Mouse (Mus musculus): ENCODE measurements around the gene Kiss1r. TPM values are rescaled to one million over a fixed set of nuclear protein-coding genes. Genes with fewer than 3 reads are reported as not detected.
"Not testable (repeated sequence)": the region's sequence is repeated elsewhere in the genome, so short reads cannot be mapped to it uniquely, and the experiment has no call there.

The Kiss1r gene
- under 1 TPM; 0.41 to 0.56 TPM for total RNA-seq (2021)
- long read RNA-seq, experiment 1: 0 reads
- long read RNA-seq, experiment 2: 0 reads

DNA sequence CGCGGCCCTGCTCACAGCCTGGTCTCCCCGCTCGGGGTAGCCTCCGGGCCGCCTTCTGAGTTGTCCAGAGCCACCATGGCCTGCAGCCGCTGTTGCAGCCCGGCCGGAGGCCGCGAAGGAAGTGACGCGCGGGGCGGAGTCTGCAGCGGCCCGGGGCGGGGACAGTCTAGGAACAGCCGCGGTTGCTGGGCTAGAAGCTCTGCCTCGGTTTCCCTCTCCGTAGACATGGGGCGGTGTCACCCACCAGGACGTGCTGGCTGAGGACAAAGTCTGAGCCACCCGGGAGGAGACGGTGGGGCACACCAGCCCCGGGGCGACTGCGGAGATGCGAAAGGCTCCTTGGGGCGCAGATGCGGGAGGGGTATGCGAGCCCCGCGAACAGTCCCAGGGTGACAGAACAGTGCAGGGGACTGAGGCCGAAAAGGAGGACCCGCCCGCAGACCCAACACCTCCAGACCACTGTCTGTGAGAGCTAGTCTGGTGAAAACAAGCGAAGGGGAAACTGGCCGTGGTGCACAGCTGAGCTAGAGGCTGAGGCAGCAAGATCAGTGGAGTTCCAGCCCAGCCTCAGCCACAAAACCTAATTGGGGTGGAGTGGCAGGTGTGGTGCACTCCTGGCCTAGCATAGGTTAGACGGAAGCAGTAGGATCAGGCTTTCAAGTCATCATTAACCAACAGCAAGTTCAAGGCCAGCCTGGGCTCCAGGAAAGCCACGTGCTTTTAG lies at the start of gene Kiss1r:
Gene Kiss1r, plus strand, starts transcription at position 164 of the 724 bp plus-strand sequence.
- peak; percentile 83 to 89 for DNase-seq (ENCODE audit: low spot score in 2 of 2)

DNA sequence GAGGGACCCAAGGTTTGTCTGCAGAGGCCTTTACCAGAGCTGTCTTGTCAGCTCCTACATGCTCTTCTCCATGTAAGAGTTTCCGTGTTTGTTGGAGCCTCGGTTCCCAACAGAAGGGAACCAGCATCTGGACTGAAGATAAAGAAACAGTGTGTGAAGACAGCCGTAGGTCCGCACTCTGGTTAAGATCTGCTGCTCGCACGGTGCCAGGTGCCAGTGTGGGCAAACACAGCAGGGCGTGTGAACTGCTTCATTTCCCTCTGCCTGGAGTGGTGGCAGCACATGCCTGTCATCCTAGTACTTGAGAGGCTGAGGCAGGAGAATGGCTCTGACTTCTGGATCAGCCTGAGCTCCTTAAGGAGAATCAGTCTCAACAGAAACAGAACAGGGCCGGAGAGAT lies 44.9 kb upstream of the Kiss1r start:
- no peak for DNase-seq (ENCODE audit: low spot score in 2 of 2)

DNA sequence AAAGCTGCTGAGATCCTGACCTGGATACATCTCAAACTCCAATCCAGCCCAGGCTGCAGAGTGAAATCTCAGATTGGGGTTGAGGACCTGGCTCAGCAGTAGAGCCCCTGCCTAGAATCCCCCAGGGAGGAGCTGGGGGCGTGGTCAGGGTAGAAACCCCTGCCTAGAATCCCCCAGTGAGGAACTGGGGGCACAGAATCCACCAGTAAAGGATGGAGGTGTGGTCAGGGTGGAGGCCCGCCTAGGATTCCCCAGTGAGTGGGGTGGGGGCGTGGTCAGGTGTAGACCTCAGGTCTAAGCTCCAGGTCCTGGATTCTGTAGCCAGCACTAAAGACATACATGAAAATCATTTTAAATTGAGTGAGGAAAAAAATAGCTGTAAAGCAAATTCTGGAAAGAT lies 43.9 kb upstream of the Kiss1r start:
- no peak for DNase-seq (ENCODE audit: low spot score in 2 of 2)

DNA sequence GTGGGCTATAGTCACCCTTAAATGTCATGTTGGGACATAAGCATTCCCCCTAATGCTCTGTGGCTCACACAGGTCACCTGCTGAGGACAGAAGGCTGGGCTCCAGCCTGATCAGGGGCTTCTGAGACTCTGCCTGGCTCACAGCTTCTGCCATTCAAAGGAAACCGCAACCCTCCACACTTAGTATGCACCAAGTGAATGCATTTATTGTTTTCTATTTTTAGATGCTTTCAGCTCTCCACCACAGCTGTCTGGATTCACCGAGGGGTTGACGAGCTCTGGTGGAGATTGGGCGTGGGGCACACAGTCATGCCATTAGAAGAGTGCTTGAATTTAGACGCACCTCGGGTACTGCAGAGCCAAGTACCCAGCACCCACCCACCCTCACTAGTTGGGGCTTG lies 43.5 kb upstream of the Kiss1r start:
- DNase-seq (ENCODE audit: low spot score in 2 of 2): no peak

DNA sequence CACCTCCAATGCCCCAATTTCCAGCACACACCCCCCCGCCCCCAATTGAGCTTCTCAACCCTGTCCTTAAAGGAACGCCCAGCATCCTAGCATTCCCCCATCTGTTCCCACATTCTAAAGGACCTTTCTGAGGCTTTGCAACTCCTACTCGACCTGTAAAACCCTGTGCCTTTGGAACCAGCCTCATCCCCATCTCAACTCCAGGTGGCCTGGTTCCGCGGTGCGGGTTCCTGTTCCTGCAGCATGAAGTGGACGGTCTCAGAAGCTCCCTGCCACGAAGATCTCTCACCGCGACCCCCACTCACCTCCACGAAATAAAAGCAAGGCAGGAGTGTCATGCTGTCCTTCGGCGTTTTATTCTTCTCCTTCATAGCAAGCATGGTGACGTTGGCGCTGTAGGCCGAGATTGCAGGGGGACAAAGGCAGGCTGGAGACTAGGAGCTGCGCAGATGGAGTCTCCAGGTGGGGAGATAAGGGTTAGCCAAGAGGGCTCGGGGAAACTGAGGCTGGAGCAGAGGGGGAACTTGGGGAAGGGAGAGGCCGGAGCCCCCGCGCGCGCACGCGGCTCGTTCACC lies 43.0 kb upstream of the Kiss1r start:
- DNase-seq (ENCODE audit: low spot score in 2 of 2): no peak

DNA sequence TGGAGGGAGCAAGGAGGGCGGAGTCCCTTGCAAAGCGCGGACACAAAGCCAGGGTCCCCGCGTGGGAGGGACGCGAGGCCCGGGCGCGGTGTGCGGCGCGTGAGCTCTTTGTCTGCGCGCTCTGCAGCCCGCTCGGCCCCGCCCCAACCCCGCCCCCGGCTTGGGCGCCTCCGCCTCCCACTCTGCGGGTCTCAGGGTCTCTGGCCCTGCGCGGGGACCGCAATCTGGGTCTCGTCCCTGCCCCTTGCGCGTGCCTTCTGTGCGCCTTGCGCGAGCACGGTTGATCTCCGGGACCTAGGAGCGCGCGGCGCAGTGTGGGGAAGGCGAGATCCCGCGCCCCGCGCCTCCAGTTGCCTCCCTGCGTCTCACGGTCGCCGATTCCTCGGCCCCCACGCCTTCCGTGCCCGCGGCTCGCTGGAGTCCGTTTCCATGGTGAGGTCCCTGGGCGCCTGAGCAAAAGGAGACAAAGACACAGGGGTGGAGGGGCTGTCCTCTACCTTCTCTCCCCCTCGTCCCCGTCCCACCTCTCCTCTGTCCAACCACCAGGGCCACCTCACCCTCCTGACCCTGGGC lies 42.4 kb upstream of the Kiss1r start, which contains the start of the genes Prtn3 and Plppr3:
Gene Prtn3, plus strand, starts transcription at position 187 of the 573 bp plus-strand sequence.
Gene Plppr3, minus strand, starts transcription at position 345 of the 573 bp plus-strand sequence.
- no peak for DNase-seq (ENCODE audit: low spot score in 2 of 2)

DNA sequence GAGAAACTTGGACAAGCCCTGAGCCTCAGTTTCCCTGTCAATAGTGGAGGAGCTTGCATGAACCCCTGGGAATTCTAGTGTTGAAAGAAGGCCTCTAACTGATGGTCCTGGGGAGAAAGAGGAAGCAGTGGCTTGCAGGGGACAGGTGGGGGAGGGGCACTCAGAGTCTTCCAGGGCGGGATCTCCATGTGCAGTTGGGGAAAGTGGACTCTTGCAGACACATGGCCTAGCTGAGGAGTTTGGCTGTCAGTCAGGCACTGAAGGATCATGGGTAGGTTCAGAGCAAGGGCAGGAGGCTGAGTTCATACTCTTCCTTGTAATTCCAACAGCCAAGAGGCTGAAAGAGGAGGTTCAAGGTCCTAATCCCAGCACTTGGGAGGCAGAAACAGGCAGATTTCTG lies 39.6 kb upstream of the Kiss1r start:
- DNase-seq (ENCODE audit: low spot score in 2 of 2): no peak

DNA sequence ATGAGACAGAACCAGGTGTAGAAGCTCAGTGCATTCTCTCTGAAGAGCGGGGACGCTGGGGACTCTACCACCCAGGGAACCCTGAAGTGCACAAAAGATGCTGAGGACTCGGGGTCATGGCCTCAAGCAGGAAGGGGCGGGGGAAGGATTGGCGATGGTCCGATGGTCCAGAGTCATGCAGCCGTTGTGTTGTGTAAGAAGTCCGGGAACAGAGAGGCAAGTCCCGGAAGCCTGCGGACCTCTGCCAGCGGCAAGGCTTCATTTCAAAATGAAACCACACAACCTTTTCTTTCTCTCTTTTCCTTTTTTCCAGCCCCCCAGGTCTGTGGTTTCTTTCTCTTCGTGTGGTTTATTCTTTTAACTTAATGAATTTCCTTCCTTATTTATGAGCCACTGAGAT lies 39.0 kb upstream of the Kiss1r start:
- no peak for DNase-seq (ENCODE audit: low spot score in 2 of 2)

DNA sequence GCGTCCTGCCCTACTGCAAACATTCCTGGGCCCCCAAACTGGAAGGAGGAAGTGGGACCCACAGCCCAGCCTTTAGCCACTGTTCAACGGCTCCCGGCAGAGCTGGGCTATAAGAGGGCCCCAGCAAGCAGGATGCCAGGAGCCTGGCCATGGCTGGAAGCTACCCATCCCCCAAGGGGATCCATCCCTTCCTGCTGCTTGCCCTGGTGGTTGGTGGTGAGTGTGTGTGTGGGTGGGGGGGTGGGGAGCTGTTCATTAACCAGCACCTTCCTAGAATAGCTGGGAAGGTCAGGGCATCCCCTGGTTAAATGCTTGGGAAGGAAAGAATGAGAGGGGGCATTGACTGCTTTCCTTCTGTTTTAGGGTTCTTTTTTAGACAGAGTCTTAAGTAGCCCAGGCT lies 37.2 kb upstream of the Kiss1r start:
- no peak for DNase-seq (ENCODE audit: low spot score in 2 of 2)

DNA sequence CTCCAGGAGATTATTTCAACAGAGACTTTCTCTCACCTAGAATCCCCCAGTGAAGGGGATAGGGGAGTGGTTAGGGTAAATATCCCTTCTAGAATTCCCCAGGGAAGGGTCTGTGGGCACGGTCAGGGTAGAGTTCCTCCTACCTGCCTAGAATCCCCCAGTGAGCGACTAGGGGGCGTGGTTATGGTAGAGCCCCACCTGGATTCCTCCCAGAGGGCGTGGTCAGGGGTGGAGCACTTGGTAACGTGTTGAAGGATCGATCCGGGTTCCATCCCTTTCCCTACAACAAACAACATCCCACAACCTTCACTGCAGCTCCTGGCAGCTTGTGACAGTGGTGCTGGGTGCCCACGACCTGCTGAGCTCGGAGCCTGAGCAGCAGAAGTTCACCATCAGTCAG lies 36.0 kb upstream of the Kiss1r start:
- DNase-seq (ENCODE audit: low spot score in 2 of 2): no peak

DNA sequence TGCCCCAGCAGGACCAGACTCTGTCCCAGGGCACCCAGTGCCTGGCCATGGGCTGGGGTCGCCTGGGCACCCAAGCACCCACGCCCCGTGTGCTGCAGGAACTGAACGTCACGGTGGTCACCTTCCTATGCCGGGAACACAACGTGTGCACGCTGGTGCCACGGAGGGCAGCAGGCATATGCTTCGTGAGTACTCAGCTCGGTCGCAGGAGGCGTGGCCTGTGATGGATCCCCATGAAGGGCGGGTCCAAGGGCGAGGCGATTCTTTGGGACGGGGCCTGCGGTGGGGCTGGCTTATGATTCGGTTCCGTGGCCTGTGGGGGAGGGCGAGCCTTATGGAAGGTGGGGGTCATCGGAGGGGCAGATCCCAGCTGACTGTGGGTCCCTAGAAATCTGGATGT lies 34.8 kb upstream of the Kiss1r start:
- no peak for DNase-seq (ENCODE audit: low spot score in 2 of 2)

DNA sequence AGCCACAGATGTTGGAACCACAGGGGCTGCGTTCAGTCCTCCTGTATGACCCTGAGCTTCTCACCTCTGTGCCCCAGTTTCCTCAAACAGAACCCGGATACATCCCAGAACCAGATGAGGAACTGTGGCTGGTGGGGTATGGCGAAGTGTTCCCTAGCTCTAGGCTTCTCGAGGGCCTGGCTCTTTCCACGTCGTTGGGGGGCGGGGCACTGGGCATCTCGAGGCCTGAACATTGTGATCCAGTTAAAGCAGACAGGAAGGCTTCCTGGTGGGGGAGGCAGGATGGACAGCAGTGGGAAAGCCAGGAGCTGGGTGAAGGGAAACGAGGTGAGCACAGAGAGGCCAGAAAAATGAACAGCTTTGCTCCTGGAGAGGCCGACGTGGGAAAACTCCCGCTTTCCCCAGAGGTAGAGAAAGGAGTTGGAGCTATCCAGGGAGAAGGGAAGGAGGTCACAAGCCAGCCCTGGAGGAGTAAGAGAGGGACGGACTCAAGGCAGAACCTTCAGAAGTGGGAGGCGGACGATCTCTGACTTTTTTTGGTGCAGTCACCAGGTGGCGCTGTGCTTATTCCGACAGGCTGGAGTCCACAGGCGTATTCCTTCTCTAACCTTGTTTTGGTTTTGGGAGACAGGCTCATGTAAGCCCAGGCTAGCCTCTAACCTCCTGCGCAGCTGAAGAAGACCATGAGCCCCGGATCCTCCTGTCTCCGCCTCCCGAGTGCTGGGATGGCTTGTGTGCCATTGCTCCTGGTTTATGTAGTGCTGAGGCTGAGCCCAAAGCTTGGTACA lies 33.3 kb upstream of the Kiss1r start:
- peak in 1 of 2 experiments; percentile 77 for DNase-seq (ENCODE audit: low spot score in 2 of 2)

DNA sequence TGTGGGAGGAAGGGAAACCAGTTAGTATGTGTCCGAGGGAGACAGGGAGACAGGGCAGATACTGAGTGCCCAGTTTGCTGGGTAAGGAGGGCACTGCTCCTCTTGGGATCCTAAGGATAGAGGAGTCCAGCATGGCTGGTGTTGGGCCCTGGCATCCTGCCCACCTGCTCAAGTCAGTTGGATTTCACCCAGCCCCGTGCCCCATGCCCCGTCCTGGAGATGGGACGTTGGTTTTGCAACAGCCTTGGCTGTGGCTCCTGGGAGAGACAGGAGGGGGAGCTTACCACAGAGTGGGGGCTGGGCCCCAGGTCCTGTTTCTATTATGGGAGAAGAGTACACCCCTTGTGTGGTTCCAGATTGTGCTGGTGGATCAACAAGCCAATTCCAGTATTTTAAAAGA lies 32.3 kb upstream of the Kiss1r start:
- DNase-seq (ENCODE audit: low spot score in 2 of 2): no peak

DNA sequence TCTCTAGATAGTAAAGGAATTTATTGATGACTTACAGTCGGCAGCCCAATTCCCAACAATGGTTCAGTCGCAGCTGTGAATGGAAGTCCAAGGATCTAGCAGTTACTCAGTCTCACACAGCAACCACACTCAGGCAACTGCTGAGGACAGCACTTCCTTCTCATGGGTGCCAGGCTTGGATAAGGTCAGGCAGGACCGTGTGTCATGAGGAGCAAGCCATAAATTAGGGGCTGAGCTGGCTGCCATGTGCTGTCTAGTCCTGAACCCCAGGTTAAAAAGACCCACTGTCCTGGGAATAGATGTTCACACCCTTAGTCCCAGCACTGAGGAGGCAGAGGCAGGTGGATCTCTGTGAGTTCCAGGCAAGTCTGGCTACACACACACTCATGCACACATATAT lies 31.8 kb upstream of the Kiss1r start:
- DNase-seq (ENCODE audit: low spot score in 2 of 2): not testable (repeated sequence)

DNA sequence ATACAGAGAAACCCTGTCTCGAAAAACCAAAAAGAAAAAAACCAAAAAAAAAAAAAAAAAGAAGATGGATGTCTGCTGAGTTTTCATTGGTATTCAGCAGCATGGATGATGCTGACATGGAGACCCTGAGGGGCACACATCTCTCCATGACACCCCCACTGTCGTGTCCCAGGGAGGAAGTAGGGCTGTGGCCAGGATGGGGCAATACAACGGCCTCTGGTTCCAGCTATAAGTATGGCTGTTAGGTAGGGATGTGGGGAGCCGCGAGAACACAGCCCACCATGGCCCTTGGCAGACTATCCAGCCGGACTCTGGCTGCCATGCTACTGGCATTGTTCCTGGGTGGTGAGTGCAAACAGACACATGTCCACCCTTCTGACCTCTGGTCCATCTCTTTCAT lies 30.7 kb upstream of the Kiss1r start, which contains the start of gene Elane:
Gene Elane, plus strand, starts transcription at position 194 of the 400 bp plus-strand sequence.
- DNase-seq (ENCODE audit: low spot score in 2 of 2): no peak

DNA sequence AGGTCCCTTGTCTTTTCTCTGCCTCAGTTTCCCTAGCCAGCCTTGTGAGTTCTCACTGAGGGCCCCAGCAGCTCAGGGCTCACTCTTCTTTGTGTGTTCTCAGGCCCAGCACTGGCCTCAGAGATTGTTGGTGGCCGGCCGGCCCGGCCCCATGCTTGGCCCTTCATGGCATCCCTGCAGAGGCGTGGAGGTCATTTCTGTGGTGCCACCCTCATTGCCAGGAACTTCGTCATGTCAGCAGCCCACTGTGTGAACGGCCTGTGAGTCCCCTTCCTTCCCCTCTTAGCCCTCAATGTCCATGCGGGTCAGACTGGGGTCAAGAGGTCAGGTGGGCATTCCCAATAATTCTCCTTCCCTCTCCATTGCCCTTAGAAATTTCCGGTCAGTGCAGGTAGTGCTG lies 30.2 kb upstream of the Kiss1r start:
- DNase-seq (ENCODE audit: low spot score in 2 of 2): no peak

DNA sequence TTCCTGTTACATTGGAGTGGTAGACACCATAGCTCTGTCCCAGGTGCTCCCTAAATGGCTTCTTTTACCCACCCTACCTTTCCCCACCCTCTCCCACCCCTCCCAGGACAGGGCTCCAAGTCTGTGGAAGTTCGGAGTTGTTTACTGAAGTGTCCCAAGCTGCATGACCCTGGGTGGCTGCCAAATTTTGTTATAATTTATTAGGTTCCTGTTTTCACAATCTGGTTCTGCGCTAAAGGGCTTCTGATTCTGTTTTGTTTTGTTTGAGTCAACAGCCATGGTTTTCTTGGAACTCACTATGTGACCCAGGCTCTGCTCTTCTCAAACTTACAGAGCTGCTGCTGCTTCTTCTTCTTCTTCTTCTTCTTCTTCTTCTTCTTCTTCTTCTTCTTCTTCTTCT lies 27.4 kb upstream of the Kiss1r start:
- DNase-seq (ENCODE audit: low spot score in 2 of 2): no peak

DNA sequence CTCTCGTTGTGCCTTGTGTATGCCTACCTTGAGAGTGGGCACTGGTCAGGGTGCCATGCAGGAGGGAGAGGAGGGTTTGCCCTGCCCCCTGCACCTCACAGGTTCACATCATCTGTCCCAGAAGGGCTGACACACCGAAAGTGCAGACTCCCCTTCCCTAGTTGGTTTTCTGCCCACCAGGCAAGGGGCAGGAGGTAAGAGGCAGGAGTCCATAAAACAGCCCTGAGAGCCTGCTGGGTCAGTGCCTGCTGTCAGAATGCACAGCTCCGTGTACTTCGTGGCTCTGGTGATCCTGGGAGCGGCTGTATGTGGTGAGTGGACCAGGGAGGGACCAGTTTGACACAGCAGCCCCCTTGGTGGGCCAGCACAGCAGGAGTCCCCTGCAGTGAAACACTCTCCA lies 26.1 kb upstream of the Kiss1r start, which contains the start of gene Cfd:
Gene Cfd, plus strand, starts transcription at position 184 of the 400 bp plus-strand sequence.
- no peak for DNase-seq (ENCODE audit: low spot score in 2 of 2)

DNA sequence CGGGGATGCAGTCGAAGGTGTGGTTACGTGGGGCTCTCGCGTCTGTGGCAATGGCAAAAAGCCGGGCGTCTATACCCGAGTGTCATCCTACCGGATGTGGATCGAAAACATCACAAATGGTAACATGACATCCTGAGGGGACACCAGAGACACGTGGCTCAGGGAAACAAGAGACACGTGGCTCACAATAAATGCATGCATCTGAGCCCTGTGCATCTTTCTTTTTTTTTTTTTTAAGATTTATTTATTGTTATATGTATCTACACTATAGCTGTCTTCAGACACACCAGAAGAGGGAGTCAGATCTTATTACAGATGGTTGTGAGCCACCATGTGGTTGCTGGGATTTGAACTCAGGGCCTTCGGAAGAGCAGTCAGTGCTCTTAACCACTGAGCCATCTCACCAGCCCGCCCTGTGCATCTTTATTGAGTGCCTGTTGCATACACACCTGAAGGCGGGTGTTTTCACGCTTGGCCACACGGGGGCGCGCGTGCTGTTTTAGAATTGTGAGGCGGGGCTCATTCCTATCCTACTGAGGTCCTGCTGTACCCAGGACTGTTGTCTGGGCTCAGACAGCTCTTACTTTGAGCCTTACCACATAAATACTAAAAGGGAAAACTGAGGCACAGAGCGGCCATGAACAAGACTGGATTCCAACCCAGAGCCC lies 24.2 kb upstream of the Kiss1r start:
- peak; percentile 69 to 79 for DNase-seq (ENCODE audit: low spot score in 2 of 2)

DNA sequence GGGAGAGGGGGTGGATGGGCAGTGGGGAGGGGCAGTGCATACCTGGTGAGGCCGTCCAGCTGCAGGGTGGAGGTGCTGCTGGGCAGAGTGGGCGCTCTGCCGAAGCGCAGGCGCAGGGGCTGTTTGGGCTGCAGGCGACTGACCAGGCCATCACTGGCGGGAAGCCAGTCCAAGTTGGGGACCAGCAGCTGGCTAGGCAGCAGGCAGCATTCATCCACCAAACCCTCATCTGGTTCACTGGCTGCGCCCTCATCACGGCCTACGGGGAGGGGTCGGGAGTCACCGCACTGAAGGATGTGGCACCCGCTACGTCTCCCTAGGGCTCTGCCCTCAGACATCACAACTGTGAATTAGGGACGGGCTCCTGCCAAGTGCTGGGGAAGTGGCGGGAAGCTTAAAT lies 20.5 kb upstream of the Kiss1r start:
- no peak for DNase-seq (ENCODE audit: low spot score in 2 of 2)

DNA sequence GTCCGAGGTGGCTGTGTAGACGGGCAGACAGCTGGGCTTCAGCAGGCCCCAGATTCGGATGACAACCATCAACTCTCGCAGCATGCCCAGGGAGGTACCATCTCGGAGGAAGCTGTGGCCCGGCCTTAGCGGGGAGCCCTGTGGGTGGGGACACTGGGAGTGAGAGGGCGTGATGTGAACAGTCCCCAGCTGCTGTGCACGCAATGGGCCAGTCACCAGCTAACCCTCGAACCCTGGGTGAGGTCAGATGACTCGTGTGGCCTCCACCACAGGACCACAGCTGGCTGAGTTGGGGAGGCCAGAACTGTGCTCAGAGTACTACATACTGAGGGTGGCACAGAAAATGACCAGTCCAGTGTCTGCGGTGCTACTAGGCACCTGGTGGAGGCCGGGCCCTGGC lies 20.0 kb upstream of the Kiss1r start:
- DNase-seq (ENCODE audit: low spot score in 2 of 2): no peak
